Mouse (Mus musculus) liver, embryonic 14.5 days (tissue): Measurements from ENCODE around the gene Izumo1.

Source experiments
- CTCF ChIP-seq: IDR thresholded peaks from 2 replicates; pipeline ENCODE4 v1.5.1; 2016; ENCODE audit warnings: antibody characterized with exemption, low read depth, control low read depth
- EP300 ChIP-seq: IDR thresholded peaks from 2 replicates; pipeline ENCODE4 v1.6.1; 2016; ENCODE audit warnings: antibody characterized with exemption, low read depth

DNA sequence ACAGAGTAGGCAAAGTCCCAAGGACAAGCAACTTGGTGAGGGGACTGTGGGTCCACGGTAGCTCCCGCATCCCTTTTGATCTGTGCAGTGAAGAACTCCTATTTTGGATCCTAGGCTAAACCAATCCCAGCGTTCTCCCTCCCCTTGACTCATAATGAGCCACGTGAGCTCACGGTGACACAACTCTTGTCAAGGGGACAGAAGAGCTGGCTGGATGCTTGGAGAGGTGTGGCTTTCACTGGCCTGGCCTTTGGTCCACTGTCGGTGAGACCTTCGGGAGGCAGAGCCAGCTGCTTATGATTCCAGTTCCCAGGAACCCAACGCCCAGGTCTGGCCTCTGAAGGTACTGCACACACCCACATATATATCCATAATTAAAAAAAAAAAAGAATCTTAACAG, 27.7 kb downstream of the Izumo1 start:
- TF ChIP-seq EP300 (no peak), CTCF (no peak)
